Mouse (Mus musculus): ENCODE measurements around the gene Cacna2d3. TPM values are rescaled to one million over a fixed set of nuclear protein-coding genes. Genes with fewer than 3 reads are reported as not detected.

Cacna2d3 gene
- total and polyA plus RNA-seq, 3 experiments, result not detected

DNA sequence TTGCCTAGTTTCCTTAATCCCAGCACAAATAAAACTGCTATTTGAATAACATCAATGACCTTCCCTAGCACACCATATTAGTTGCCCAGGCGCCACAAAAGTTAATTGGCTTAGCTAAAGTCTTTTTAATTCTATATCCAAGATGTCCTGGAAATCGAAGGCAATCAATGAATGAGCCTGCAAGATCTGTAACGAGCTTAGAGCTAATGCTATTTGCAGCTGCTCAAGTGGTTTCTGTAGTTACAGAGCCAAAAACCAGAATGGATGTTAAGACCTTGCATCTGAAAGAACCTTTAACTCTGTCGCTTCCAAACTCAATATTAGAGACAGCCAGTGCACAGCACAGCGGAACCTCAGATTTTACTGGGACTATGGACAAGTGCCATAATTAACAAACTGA lies 173.0 kb downstream of the Cacna2d3 start:
- no peaks in the 10 kb centered on the region for H3K79me2 ChIP-seq (ENCODE audit: control insufficient read depth, insufficient read depth, low read length, poor library complexity)
- no peaks in the 10 kb centered on the region for H3K4me1 ChIP-seq (ENCODE audit: control insufficient read depth in 1 of 2, insufficient read depth in 2 of 2, low read length in 2 of 2)
- H3K36me3 ChIP-seq (ENCODE audit: control insufficient read depth in 1 of 2, insufficient read depth in 2 of 2, low read length in 2 of 2), result no peaks in the 10 kb centered on the region
- no peaks in the 10 kb centered on the region for H3K27me3 ChIP-seq (ENCODE audit: control insufficient read depth in 1 of 2, insufficient read depth in 2 of 2, low read length in 2 of 2)
- TF ChIP-seq BHLHE40 (IDR thresholded peaks at IDR 0.05; ENCODE audit: borderline replicate concordance, low read depth, low read length) (no peak), MYC (IDR thresholded peaks at IDR 0.05; ENCODE audit: low read depth, low read length) (no peak), ZKSCAN1 (IDR thresholded peaks at IDR 0.05; ENCODE audit: low read depth, low read length) (no peak), MYB (IDR thresholded peaks at IDR 0.05; ENCODE audit: low read depth, low read length) (no peak), MAZ (IDR thresholded peaks at IDR 0.05; ENCODE audit: low read depth, low read length) (no peak), TCF12 (IDR thresholded peaks at IDR 0.05; ENCODE audit: low read depth, low read length) (no peak), ETS1 (IDR thresholded peaks at IDR 0.05; ENCODE audit: low read depth, low read length) (no peak)
- no peak for DNase-seq (ENCODE audit: low read depth, low spot score)
- no peak overlapping the region for H3K4me3 ChIP-seq (ENCODE audit: control insufficient read depth in 1 of 2, insufficient read depth in 1 of 2, low read depth in 2 of 2, low read length in 2 of 2)
- H3K9me3 ChIP-seq (replicated peaks; ENCODE audit: insufficient read depth, low read length), result no peaks in the 10 kb centered on the region
- H3K9ac ChIP-seq (ENCODE audit: control insufficient read depth, low read depth, low read length, poor library complexity, severe bottlenecking), result no peak overlapping the region
- H3K27ac ChIP-seq (ENCODE audit: control insufficient read depth, low read depth, low read length), result no peak overlapping the region

DNA sequence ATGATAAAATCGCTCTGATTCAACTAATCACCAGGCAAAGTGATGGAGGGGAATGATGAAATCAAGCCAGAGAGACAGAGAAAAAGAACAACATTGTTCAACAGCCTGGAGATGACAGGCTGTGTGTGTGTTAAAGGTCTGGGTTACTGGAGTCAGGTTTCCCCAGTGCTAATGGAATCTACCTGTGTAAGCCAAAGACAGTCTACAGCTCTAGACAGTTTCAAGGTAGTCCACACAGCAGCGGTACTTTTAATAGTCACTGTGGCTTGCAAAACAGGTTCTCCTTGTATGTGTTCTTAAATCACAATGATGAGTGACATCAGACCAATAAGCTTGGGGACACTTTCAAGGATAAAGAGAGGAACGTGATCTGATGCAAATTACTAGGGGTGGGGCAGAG lies 191.1 kb downstream of the Cacna2d3 start:
- Histone ChIP-seq H3K79me2 (ENCODE audit: control insufficient read depth, insufficient read depth, low read length, poor library complexity) (no peaks in the 10 kb centered on the region), H3K36me3 (ENCODE audit: control insufficient read depth in 1 of 2, insufficient read depth in 2 of 2, low read length in 2 of 2) (no peaks in the 10 kb centered on the region), H3K27me3 (ENCODE audit: control insufficient read depth in 1 of 2, insufficient read depth in 2 of 2, low read length in 2 of 2) (no peaks in the 10 kb centered on the region), H3K4me1 (ENCODE audit: control insufficient read depth in 1 of 2, insufficient read depth in 2 of 2, low read length in 2 of 2) (no peaks in the 10 kb centered on the region), H3K4me3 (ENCODE audit: control insufficient read depth in 1 of 2, insufficient read depth in 1 of 2, low read depth in 2 of 2, low read length in 2 of 2) (no peak overlapping the region), H3K27ac (ENCODE audit: control insufficient read depth, low read depth, low read length) (no peak overlapping the region), H3K9ac (ENCODE audit: control insufficient read depth, low read depth, low read length, poor library complexity, severe bottlenecking) (no peak overlapping the region), H3K9me3 (replicated peaks; ENCODE audit: insufficient read depth, low read length) (no peaks in the 10 kb centered on the region)
- DNase-seq (ENCODE audit: low read depth, low spot score), result no peak
- TF ChIP-seq POLR2A (IDR thresholded peaks at IDR 0.05; ENCODE audit: control insufficient read depth in 1 of 2, insufficient read depth in 1 of 2, low read depth in 1 of 2, low read length in 2 of 2, poor library complexity in 1 of 2) (no peak), POLR2AphosphoS5 (IDR thresholded peaks at IDR 0.05; ENCODE audit: borderline replicate concordance, low read depth, low read length) (no peak), EP300 (IDR thresholded peaks at IDR 0.05; ENCODE audit: low read depth in 1 of 2, low read length in 2 of 2) (no peak), KAT2A (conservative IDR thresholded peaks at IDR 0.05; ENCODE audit: low read depth, low read length) (no peak), GABPA (IDR thresholded peaks at IDR 0.05; ENCODE audit: low read depth, low read length) (no peak), HCFC1 (IDR thresholded peaks at IDR 0.05; ENCODE audit: low read depth, low read length) (no peak), MAZ (IDR thresholded peaks at IDR 0.05; ENCODE audit: low read depth, low read length) (no peak), MEF2A (IDR thresholded peaks at IDR 0.05; ENCODE audit: extremely low read depth, insufficient replicate concordance, low read depth, low read length, poor library complexity, severe bottlenecking) (no peak), JUND (IDR thresholded peaks at IDR 0.05; ENCODE audit: low read depth, low read length) (no peak), MYB (IDR thresholded peaks at IDR 0.05; ENCODE audit: low read depth, low read length) (no peak), USF2 (IDR thresholded peaks at IDR 0.05; ENCODE audit: borderline replicate concordance in 1 of 2, insufficient read depth in 1 of 2, low read depth in 1 of 2, low read length in 2 of 2) (no peak), CHD2 (IDR thresholded peaks at IDR 0.05; ENCODE audit: low read length) (no peak), UBTF (IDR thresholded peaks at IDR 0.05; ENCODE audit: borderline replicate concordance, insufficient read depth, low read depth, low read length) (no peak), RCOR1 (IDR thresholded peaks at IDR 0.05; ENCODE audit: low read depth, low read length) (no peak), MAFK (IDR thresholded peaks at IDR 0.05; ENCODE audit: borderline replicate concordance, low read depth, low read length) (no peak), MYC (IDR thresholded peaks at IDR 0.05; ENCODE audit: low read depth, low read length) (no peak), E2F4 (IDR thresholded peaks at IDR 0.05; ENCODE audit: borderline replicate concordance, low read depth, low read length) (no peak), TAL1 (IDR thresholded peaks at IDR 0.05; ENCODE audit: low read length) (no peak)

Measured in MEL (cell line).